8 mouse cellular contexts compared by ENCODE assay signal in genomic region chr4:132210325-132210724, GRCm38 (mm10). TPM values are rescaled to one million over a fixed set of nuclear protein-coding genes. Genes with fewer than 3 reads are reported as not detected.
DNase-seq lines count a peak whose midpoint lies in the region; ATAC-seq and TF ChIP-seq lines count a peak whose summit lies in the region.

No protein-coding gene starts in this region.

- H3K9me3 ChIP-seq in embryonic facial prominence, embryonic 10.5 days: no peaks in the 10 kb centered on the region
- H3K9me3 ChIP-seq in intestine, embryonic 15.5 days: no peaks in the 10 kb centered on the region

- peaks cover 56% of the 10 kb centered on the region for H3K36me3 ChIP-seq in embryonic facial prominence, embryonic 10.5 days (replicated peaks)
- H3K36me3 ChIP-seq in intestine, embryonic 15.5 days: 0 out of 2 replicates have a peak, but pooled peaks cover 10% of the 10 kb centered on the region
- peaks cover 29% of the 10 kb centered on the region for H3K36me3 ChIP-seq in myocyte (ENCODE audit: control insufficient read depth, insufficient read depth)

- WGBS in embryonic facial prominence, embryonic 10.5 days: 64% methylated on average over 2 of the region's 2 CpGs
- 27% methylated on average over 2 of the region's 2 CpGs for WGBS in intestine, embryonic 15.5 days

- no peaks in the 10 kb centered on the region for H3K27me3 ChIP-seq in embryonic facial prominence, embryonic 10.5 days (replicated peaks; ENCODE audit: low read depth, poor library complexity, severe bottlenecking)
- H3K27me3 ChIP-seq in intestine, embryonic 15.5 days (replicated peaks): no peaks in the 10 kb centered on the region
- no peaks in the 10 kb centered on the region for H3K27me3 ChIP-seq in myocyte (ENCODE audit: control insufficient read depth, insufficient read depth, insufficient read length)

- peaks cover 28% of the 10 kb centered on the region for H3K4me1 ChIP-seq in embryonic facial prominence, embryonic 10.5 days
- H3K4me1 ChIP-seq in intestine, embryonic 15.5 days (replicated peaks): peaks cover 7% of the 10 kb centered on the region; the same call in 1 of the 2 replicates

- H3K79me2 ChIP-seq in myocyte (ENCODE audit: control insufficient read depth, insufficient read depth): peaks cover 62% of the 10 kb centered on the region

- peak overlapping the region; percentile 100 for H3K9ac ChIP-seq in intestine, embryonic 15.5 days

- H3K4me3 ChIP-seq in left cerebral cortex, adult 2 months: peak overlapping the region; percentile 87
- H3K4me3 ChIP-seq in embryonic facial prominence, embryonic 10.5 days: peak overlapping the region; percentile 100
- H3K4me3 ChIP-seq in intestine, embryonic 15.5 days (replicated peaks): peak overlapping the region; percentile 98
- H3K4me3 ChIP-seq in myocyte: peak overlapping the region; percentile 61

- H3K4me2 ChIP-seq in intestine, embryonic 15.5 days (replicated peaks): peak overlapping the region; percentile 56
- H3K4me2 ChIP-seq in myocyte (ENCODE audit: low read depth): peak overlapping the region; percentile 90

- no peak for TF ChIP-seq CTCF in left cerebral cortex, adult 2 months (IDR thresholded peaks at IDR 0.05)

- TF ChIP-seq POLR2A in myocyte (IDR thresholded peaks at IDR 0.05; ENCODE audit: insufficient read length, low read depth): no peak

- intact Hi-C loops in left cerebral cortex, adult 2 months (cut with DNase I): loop anchor here (2.0 to 5.0 kb wide), 2 partner anchors 64 to 302 kb away; partner anchors contain the start of genes Sesn2 and Taf12
- intact Hi-C loops in left cerebral cortex, postnatal 10 days (cut with DNase I): loop anchor here (5.0 kb wide), 1 partner anchor 52 kb away; the partner anchor contains the start of gene Gmeb1

- no peak for DNase-seq in left cerebral cortex, adult 2 months (ENCODE audit: extremely low spot score in 1 of 2, low spot score in 2 of 2)
- DNase-seq in left cerebral cortex, postnatal 10 days (ENCODE audit: extremely low spot score in 1 of 2, low spot score in 2 of 2): no peak
- no peak for DNase-seq in embryonic facial prominence, embryonic 10.5 days (ENCODE audit: low spot score)
- no peak for DNase-seq in retina, postnatal 1 day
- DNase-seq in thymus, postnatal 14 days: no peak
- DNase-seq in spleen, postnatal 4 days (ENCODE audit: low spot score in 2 of 2): no peak

- H3K27ac ChIP-seq in left cerebral cortex, adult 2 months: no peak overlapping the region
- H3K27ac ChIP-seq in embryonic facial prominence, embryonic 10.5 days (replicated peaks): peak overlapping the region; percentile 99
- no peak overlapping the region for H3K27ac ChIP-seq in intestine, embryonic 15.5 days

- peak overlapping the region; percentile 99 for H3ac ChIP-seq in myocyte (ENCODE audit: control insufficient read depth, insufficient read length)

- ATAC-seq in intestine, embryonic 15.5 days: no peak

TF ChIP-seq in myocyte, 11 proteins besides CTCF, POLR2A, EP300 and RAD21:
- TF ChIP-seq POLR2AphosphoS2 (IDR thresholded peaks at IDR 0.05; ENCODE audit: insufficient read length, low read depth) (no peak), REST (IDR thresholded peaks at IDR 0.05; ENCODE audit: insufficient read depth, insufficient read length) (no peak), USF1 (IDR thresholded peaks at IDR 0.05; ENCODE audit: low read depth) (no peak), MYOG (IDR thresholded peaks at IDR 0.05; ENCODE audit: control insufficient read depth in 1 of 3, insufficient read depth in 1 of 3, insufficient read length in 2 of 3, low read depth in 2 of 3) (no peak)

RNA-seq across cellular contexts. Expression of gene Ythdf2, which starts 1.8 kb away (rescaled TPM):
- total RNA-seq in left cerebral cortex, adult 2 months (2021): 10 to 100 TPM; 41.4 to 44.3 TPM
- 10 to 100 TPM; 47.4 to 49.4 TPM for total RNA-seq in left cerebral cortex, postnatal 10 days (2021)
- polyA plus RNA-seq in embryonic facial prominence, embryonic 10.5 days (2016; fragmentation: Nextera tagmentation; extraction: Ambion mirVana): 155 and 159 TPM in 2 replicates
- 70.6 and 86.5 TPM in 2 replicates for polyA plus RNA-seq in intestine, embryonic 15.5 days (2015; fragmentation: Nextera tagmentation; extraction: Ambion mirVana)
- 20.7 TPM for polyA plus RNA-seq in myocyte (2012; fragmentation: generic; extraction: Trizol)

RNA-seq across cellular contexts. Expression of gene Gmeb1, which starts 51.1 kb away (rescaled TPM):
- total RNA-seq in left cerebral cortex, adult 2 months (2021): 10 to 100 TPM; 22.1 to 26.1 TPM
- 10 to 100 TPM; 26.2 to 29.3 TPM for total RNA-seq in left cerebral cortex, postnatal 10 days (2021)
- polyA plus RNA-seq in embryonic facial prominence, embryonic 10.5 days (2016; fragmentation: Nextera tagmentation; extraction: Ambion mirVana): 46.2 and 46.5 TPM in 2 replicates
- 27.8 and 31.3 TPM in 2 replicates for polyA plus RNA-seq in intestine, embryonic 15.5 days (2015; fragmentation: Nextera tagmentation; extraction: Ambion mirVana)
- 11.7 TPM for polyA plus RNA-seq in myocyte (2012; fragmentation: generic; extraction: Trizol)
